Mouse (Mus musculus) fat pad, adult 2 months (tissue): Measurements from ENCODE around the gene Ift52.

Source experiments
- DNase-seq: peaks from one replicate; pipeline ENCODE4 v3.0.0-alpha.2; 2011; ENCODE audit warnings: low read depth, low spot score; ENCODE audit errors: extremely low read depth

Ift52 gene

DNA sequence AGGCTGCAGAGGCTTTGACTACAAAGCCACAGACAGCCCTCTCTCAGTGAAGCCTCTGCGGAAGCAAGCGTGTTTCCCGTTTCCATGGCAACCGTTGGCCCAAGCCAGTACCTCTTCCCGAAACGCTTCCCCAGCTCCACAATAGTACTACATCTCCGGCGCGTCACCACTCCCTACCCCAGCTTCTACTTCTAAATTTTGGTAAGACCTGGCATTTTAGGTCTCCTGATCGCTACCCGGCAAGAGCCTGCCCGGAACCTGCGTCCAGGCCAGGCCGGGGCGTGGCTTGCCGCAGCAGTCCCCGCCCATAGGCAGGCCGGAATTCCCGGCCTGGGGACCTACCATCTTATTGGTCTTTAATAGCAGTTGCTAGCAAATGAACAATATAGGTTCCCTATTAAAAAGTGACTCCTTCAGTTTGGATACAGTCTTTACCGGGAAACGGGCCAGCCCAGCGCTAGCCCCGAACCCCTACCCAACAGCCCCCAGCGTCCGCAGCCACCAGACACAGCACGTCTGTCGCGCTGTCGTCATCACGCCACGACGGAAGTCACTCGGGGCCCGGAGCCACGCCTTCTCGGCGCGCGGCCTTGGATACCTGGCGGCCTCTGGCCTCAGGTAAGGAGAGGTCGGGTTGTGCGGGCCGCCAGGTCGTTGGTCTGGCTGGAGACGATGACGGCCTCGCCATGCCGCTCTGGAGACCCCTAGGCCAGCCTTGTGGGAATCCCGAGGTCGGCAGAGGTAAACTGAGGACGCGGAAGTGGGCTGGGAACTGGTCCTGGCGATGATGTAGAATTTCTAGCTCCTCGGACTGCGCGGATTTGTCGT lies at the start of gene Ift52:
Gene Ift52, plus strand, starts transcription at position 439 of the 828 bp plus-strand sequence.
- DNase-seq: peak; percentile 11

DNA sequence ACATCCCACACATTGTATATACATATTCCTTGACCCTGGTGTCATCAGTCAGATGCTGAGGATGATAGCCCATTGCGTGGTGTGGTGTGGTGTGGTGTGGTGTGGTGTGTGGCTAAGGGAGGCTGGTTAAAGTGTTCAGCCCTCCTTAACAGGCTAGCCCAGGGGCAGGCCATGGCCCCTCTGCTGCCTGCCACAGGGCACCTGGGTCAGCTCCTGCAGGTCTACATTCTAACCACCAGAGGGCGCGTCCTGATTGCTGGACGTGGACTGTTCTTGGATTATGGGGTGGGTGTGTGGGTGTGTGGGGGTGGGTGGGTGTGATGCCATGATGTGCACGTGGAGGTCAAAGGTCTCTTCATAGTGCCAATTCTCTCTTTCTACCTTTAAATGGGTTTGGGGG lies 48.8 kb upstream of the Ift52 start:
- DNase-seq: no peak

DNA sequence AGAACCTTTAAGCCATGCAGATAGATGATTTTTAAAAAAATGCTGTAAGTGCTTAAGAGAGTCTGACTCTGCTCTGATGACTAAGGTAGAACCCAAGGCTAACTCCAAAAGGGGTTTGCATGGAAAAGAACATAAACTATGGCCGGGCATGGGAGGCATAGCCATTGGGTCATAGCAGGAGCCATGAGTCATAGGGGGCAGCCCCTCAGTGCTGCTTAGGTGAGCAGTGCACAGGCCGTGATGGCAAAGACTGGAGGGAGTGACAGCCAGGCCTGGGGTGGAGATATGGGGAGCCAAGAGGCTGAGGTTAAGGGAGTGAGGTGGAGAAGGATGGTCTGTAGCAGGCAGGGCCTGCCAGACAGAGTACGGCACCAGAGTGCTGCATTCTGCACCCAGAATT lies 48.1 kb upstream of the Ift52 start:
- no peak for DNase-seq

DNA sequence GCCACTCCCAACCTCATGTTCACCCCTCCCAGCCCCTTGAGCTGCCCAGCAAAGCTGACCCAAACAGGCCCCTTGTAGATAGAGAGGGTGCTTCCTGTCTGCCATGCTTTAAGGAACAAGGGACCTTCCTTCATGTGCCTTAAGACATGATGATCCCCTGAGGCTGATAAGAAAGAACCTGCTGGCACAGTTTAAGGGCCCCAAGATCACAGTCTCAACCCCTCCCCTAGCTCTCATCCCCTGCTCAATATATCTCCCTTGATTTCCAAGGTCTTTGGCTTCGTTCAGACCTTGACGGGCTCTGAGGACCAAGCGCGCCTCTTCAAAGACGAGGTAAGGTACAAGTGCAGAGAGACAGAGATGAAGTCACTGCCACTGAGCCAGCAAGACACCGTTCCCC lies 46.3 kb upstream of the Ift52 start:
- no peak for DNase-seq

DNA sequence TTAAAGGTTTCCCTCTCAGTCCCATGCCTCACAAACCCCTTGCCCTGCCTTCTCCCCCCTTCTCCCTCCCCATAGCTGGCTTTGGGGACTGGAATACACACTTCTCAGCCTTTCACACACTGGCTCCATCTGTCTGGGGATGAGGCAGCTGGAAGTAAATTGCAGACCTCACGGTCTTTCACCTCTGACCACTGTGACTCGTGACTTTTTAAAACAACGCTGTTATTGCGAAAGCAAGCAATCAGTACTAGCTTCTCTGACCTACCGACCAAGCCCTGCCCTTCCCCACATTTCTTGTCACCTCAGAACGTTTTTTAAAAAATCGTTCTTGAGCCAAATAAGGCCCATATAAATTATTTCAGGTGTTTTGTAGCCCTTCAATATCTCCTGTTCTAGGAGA lies 44.4 kb upstream of the Ift52 start:
- DNase-seq: no peak

DNA sequence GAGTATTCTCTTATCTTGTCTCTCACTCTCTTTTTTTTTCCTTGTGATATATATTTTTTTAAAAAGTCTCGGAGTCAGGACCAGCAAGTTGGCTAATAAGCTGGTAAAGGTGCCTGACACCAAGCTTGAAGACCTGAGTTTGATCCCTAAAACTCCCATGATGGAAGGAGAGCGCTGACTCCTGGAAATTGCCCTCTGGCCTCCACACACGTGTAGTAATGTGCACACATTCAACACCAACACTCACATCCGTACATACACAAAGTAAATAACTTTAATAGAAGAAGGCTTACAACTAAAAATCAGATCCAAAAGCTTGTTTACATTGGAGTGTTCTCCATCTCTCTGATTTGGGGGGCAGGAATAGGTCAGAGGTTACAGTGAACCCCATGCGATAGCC lies 43.9 kb upstream of the Ift52 start:
- no peak for DNase-seq

DNA sequence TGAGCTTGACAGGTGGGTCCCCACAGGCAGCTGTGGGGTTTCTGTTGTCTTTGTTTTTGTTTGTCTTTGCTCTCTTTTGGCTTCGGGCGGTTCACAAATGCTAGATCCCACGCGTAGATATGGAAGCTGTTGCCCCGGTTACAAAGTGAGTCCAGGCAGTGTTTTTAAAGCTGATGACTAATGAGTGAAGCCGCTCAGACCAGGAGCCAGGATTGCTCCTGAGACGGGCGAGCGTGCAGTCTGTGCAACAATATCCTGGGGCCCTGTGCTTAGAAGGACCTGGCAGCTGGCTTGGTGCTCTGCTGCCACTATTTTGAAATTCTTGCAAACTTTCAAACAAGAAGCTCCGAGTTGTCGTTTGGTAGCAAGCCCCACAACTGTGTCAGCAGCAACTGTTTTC lies 43.5 kb upstream of the Ift52 start:
- DNase-seq: peak; percentile 30

DNA sequence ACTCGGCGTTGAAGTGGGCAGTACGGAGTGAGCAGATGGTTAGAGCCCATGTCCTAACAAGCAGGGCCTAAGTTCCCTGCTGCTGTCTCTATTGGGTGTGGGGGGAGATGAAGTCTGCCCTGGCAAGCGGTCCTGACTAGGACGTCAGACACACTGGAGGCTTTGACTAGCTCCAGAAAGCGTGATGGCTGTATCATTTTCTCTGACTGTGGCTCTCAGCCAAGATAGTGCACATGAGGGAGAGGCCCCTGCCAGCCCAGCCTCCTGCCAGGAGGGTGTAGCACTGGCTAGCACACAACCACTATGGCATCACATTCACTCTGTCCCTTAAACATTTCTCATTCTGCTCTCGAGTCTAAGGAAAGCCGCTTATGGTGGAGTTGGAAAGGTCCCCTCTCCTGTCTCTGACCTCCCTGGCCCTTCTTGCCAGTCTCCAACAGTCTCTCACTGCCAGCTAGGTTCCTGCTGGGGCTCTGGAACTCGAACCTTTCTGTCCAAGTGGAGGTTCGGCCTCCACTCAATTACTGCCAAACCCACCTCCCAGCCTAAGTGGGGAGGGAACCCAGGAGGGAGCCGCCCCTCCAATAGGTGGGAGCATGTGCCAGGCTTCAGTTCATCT lies 41.9 kb upstream of the Ift52 start:
- DNase-seq: no peak

DNA sequence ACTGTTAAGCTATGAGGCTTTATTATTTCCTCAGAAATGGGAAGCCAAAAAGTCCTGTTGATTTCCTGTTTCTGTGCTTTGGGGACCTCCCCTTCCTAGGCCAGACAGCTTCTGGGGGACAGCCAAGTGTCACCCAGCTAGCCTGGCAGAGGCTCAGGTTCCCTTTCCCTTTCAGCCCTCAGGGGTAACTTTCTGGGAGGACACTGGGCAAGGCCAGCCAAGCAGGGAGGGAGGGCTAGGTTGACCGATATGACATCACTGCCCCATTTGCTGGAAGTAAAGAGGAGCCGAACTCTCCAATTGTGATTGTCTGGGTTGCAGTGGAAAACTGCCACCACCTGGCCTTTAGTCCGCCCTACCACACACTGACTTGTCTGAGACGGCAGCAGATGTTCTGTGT lies 41.2 kb upstream of the Ift52 start:
- no peak for DNase-seq

DNA sequence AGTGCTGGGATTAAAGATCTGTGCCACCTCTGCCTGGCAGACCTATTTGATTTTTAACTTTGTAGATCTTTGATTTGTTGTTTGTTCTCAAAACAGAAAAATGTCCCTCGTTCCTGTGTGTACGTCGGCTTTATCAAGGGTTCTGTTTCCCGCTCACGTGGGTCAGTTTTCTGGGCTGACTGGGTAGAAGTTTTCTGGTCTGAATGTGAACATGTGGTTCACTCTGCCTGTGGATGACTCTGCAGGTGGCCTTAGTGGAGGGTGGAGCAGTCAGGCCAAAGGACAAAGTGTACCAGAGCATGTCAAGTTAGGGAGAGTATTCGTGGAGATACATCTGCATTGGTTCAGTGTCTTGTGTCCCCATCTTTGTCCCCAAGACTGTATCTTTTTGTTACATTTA lies 32.8 kb upstream of the Ift52 start:
- no peak for DNase-seq

DNA sequence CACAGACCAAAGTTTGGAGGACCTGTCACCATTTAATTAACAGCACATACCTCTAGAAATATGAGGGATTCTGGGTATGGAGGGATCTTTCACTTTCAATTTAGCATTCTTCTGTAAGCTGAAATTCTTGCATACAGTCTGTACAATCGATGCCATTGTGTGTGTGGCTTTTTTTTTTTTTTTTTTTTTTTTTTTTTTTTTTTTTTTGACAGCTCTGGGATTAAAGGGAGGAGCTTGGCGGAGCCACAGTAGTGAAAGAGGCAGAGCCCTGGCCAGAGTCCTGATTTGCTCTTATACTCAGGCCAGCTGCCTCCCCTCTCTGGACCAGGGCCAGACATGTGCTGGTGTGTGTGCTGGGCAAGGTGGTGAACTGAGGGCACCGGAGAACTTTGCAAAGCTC lies 31.2 kb upstream of the Ift52 start:
- DNase-seq: no peak

DNA sequence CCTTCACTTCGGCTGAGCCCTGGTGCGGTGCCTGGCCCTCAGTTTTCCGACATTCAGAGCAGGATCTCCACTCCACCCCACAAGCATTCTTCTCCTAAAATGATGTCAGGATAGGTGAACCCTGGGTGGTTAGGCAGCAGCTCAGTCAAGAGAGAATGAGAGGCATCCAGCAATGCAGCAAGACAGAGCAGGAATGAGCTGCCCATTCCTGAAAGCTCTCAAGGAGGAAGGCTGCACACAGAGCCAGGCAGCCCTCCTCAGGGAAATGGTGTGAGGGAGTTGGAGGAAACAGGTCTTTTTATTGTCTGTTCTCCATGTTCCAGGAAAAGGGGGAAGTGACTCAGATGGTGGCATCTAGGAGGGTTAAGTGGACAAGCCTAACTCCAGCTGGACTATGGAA lies 30.4 kb upstream of the Ift52 start:
- DNase-seq: no peak

DNA sequence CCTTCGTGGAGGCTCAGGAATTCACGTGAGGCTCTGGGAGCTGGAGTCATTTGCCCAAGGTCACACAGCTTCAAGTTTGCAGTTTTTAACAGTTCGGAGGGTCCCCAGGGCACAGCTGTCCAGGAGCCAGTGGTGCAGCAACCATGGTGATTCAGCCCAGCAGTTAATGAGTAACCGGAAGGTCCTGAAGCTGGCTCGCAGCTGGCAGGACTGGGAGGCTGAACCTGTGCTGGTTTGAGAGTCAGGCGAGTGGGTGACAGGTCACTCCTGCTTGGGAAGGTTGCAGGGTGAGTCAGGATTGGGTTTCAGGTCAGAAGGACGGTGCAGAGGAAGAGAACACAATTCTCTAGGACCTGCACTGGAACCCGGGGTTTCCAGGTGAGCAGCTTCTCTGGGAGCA lies 29.9 kb upstream of the Ift52 start, which contains the start of gene Sgk2:
Gene Sgk2, plus strand, starts transcription at position 113 of the 400 bp plus-strand sequence.
- no peak for DNase-seq

DNA sequence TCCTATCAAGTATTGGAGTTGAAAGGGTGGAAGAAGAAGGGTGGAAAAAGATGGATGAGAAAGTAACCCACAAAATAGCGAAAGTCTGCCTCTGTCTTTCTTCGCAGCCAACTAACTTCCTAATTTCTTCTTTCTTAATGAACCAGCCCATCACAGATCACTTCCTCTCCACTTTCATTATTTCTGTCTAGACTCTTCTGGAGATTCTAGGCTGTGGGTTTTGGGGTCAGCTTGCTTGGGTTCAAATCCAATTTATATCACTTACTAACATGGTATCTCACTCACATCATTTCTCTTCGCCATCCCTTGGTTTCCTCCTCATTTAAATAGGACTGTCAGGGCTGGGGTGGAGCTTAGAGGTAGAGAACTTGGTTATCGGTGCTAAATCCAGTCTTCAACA lies 28.9 kb upstream of the Ift52 start:
- no peak for DNase-seq

DNA sequence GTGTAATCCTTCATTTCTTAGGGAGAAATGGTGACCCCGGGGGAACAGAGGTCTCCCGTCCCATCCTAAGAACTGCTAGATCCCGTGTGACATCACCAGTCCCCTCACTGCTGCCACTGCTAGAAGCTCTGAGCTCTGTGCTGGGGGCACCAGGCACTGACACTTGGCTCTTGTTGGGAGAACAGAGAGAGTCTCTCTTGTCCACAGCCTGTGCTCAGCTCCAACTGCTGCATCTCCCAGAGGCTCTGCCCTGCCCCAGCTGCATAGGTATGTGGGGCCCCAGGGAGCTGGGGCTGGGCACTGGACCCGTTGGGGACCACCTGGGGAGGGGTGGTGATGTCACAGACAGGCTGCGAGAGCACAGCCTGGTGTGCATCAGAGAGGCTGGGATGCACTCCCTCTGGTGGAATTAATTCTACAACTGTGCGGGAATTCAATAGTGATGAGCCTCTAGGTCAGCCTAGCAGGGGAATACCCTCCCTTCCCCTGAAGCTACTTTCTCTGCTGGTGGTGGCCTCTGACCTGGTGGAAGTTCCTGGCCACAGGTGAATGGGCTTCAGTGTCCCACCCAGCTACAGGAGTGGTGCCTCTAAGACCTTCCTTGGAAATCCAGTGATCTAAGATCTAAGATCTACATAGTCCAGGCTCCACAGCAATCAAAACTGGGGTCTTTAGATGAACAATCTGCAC lies 25.6 kb upstream of the Ift52 start:
- DNase-seq: no peak

DNA sequence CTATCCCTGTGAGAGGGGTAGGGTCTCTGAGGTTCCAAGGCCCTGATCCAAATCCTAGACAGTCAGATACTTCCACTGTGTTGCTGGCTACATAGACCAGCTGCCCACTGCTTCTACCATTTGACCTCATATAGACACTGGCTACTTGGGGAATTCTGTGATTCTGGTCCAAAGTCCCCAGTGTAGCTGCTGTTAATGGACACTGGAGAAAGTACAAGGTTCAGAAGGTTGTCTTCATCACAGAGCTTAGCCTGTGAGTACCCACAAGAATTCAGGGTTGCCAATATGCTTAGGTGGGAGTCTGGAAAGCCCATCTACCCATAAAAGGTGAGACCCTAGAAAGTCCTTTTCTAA lies 25.1 kb upstream of the Ift52 start:
- DNase-seq: no peak

DNA sequence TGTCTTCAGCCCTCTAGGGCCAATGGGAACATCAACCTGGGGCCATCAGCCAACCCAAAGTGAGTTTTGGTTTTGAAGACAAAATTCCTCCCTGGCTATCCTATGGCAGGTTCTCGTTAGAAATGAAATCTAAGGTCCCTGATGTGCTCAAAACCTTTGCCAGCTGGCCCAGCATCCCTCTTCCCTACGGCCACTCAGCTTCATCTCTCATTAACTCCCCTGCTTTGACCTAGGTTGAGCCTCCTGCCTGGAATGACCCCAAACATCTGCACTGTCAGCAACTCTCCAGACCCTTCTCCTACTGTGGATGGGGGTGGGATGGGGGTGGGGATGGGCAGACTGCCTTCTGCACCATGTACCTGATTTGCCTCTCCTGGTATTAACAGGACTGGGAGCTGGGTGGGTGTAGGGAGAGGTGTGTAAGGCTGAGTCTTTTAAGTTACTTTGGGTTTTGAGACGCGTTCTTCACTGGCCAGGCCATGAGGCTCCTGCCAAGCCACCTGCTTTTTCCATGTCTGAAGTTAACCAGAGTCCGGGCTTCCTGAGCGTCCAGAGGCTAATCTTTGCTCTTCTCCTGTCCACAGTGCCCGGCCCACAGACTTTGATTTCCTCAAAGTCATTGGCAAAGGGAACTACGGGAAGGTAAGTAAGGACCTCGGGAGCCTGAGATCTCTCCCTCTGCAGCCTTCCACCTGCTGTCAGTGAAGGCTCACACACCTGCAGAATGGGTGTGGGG lies 23.1 kb upstream of the Ift52 start:
- no peak for DNase-seq

DNA sequence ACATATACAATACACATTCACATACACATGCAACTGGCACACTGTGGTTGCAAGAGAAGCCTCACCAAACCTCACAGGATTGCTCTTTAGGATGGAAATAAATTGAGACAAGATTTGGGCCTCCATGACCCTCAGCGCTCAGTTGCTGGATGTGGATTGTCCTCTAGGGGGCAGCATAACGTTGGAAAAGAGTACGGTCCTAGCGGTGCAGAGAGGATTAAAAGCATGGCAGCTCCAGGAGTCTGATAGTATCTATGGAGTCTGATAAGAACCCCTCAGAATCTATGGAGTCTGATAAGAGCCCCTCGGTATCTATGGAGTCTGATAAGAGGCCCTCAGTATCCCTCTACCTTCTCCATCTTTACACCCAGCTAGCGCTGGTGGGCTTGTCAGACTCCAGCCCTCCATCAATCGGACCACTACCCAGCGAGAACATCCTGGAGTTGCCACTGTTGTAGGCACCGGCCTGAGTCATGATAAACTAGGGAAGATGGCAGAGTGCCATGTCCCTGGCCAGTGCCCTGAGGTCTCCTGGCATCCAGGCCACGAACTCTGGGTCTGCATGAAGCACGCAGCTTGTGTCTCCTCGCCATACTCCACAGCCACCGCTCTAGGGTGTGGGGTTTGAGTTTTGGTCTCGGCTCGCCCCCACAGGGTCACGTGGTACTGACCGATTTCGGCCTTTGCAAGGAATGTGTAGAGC lies 18.5 kb upstream of the Ift52 start:
- DNase-seq: no peak

DNA sequence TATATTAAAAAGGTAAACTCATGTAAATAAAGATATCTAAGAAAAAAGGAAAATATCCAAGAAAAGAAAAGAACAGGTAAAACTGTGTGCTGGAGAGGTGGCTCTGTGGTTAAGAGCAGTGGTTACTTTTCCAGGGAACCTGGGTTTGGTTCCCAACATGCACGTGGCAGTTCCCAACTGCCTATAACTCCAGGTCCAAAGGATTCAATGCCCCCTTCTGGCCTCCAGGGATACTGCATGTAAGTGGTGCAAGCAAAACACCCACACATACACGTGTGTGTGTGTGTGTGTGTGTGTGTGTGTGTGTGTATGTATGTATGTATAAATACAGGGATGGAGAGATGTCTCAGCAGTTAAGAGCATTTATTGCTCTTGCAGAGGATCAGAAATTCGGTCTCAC lies 17.4 kb upstream of the Ift52 start:
- no peak for DNase-seq

DNA sequence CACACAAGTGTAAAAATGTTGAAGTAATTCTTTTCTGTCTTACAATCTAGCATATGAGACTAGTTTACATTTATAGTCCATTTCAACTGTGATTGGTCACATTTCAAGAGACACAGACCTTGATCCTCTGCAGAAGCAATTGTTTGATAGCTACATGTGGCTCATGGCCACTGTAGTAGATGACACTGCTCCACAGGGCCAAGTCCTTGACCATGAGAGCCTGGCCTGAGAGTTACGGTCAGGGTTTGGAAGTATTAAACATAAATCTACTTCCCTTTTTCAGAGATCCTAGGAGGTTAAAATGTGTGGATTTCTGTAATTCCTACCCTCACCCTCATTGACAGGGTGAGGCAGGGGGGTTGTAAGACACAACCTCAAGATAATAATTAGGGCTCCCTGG lies 16.1 kb upstream of the Ift52 start:
- DNase-seq: no peak

DNA sequence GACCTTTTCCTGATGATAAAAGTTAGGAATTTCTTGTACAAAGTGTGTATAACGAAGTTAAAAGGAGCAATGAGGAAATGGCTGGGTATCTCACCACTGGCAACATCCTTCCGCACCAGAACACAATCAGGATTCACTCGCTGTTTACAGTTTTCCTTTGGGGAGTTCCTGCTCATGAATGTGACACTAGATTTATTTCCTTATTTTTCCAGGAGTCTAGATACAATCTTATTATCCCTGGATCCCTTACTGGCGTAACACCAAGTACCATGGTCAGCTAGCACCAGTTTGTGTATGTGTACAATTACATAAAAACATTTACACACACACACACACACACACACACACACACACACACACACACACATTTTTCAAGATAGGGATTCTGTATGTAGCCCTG lies 9.9 kb upstream of the Ift52 start:
- no peak for DNase-seq
